Mouse (Mus musculus): Measurements from ENCODE around the gene Abhd16b. TPM values are rescaled to one million over a fixed set of nuclear protein-coding genes. Genes with fewer than 3 reads are reported as not detected.

Gene Abhd16b
- polyA plus RNA-seq, 1 experiment from 2014 or later = 0.08 TPM

Other genes with a start within 250 kb of the Abhd16b start
- 16.5 and 17.8 TPM in 2 replicates for gene Gmeb2, start 205.2 kb upstream of the Abhd16b start, polyA plus RNA-seq (2015; fragmentation: Nextera tagmentation; extraction: Ambion mirVana)
- gene Stmn3, start 178.7 kb upstream of the Abhd16b start, polyA plus RNA-seq (2015; fragmentation: Nextera tagmentation; extraction: Ambion mirVana) = 0.84 and 3.3 TPM in 2 replicates
- gene Rtel1, start 173.5 kb upstream of the Abhd16b start, polyA plus RNA-seq (2015; fragmentation: Nextera tagmentation; extraction: Ambion mirVana) = 43.2 and 48.8 TPM in 2 replicates
- gene Zgpat, start 128.3 kb upstream of the Abhd16b start, polyA plus RNA-seq (2015; fragmentation: Nextera tagmentation; extraction: Ambion mirVana) = 43.9 and 49.5 TPM in 2 replicates
- gene Arfrp1, start 127.8 kb upstream of the Abhd16b start, polyA plus RNA-seq (2015; fragmentation: Nextera tagmentation; extraction: Ambion mirVana) = 77.1 and 79.2 TPM in 2 replicates
- gene Lime1, start 113.1 kb upstream of the Abhd16b start, polyA plus RNA-seq (2015; fragmentation: Nextera tagmentation; extraction: Ambion mirVana) = 26.5 and 28.1 TPM in 2 replicates
- gene Zbtb46, start 33.8 kb upstream of the Abhd16b start, polyA plus RNA-seq (2015; fragmentation: Nextera tagmentation; extraction: Ambion mirVana) = 5.7 and 6.1 TPM in 2 replicates
- 162 and 169 TPM in 2 replicates for gene Tpd52l2, start 3.9 kb downstream of the Abhd16b start, polyA plus RNA-seq (2015; fragmentation: Nextera tagmentation; extraction: Ambion mirVana)
- 101 and 102 TPM in 2 replicates for gene Dnajc5, start 27.3 kb downstream of the Abhd16b start, polyA plus RNA-seq (2015; fragmentation: Nextera tagmentation; extraction: Ambion mirVana)
- gene Uckl1, start 91.7 kb downstream of the Abhd16b start, polyA plus RNA-seq (2015; fragmentation: Nextera tagmentation; extraction: Ambion mirVana) = 43.5 and 46.2 TPM in 2 replicates
- gene Prpf6, start 98.7 kb downstream of the Abhd16b start, polyA plus RNA-seq (2015; fragmentation: Nextera tagmentation; extraction: Ambion mirVana) = 70.5 and 71.5 TPM in 2 replicates
- gene Zfp512b, start 99.6 kb downstream of the Abhd16b start, polyA plus RNA-seq (2015; fragmentation: Nextera tagmentation; extraction: Ambion mirVana) = 67.2 and 69.4 TPM in 2 replicates
- gene Samd10, start 106.0 kb downstream of the Abhd16b start, polyA plus RNA-seq (2015; fragmentation: Nextera tagmentation; extraction: Ambion mirVana) = 7.8 and 8.6 TPM in 2 replicates
- gene Gm29797, start 163.8 kb downstream of the Abhd16b start, polyA plus RNA-seq (2015; fragmentation: Nextera tagmentation; extraction: Ambion mirVana) = 0.53 TPM in 1 of 2 replicates, not detected in the other
- 28.5 and 30.0 TPM in 2 replicates for gene Sox18, start 178.4 kb downstream of the Abhd16b start, polyA plus RNA-seq (2015; fragmentation: Nextera tagmentation; extraction: Ambion mirVana)
- gene Tcea2, start 187.1 kb downstream of the Abhd16b start, polyA plus RNA-seq (2015; fragmentation: Nextera tagmentation; extraction: Ambion mirVana) = 33.3 and 34.3 TPM in 2 replicates
- gene Rgs19, start 200.8 kb downstream of the Abhd16b start, polyA plus RNA-seq (2015; fragmentation: Nextera tagmentation; extraction: Ambion mirVana) = 79.0 and 82.0 TPM in 2 replicates
- gene Lkaaear1, start 205.2 kb downstream of the Abhd16b start, polyA plus RNA-seq (2015; fragmentation: Nextera tagmentation; extraction: Ambion mirVana) = not detected in 2 replicates
- 1.2 and 1.4 TPM in 2 replicates for gene Oprl1, start 221.8 kb downstream of the Abhd16b start, polyA plus RNA-seq (2015; fragmentation: Nextera tagmentation; extraction: Ambion mirVana)